Mouse (Mus musculus) cerebellum, adult 2 months (tissue): Measurements from ENCODE around the gene Hira.

Source experiments
- CTCF ChIP-seq: fragments of 200-500 bp; IDR thresholded peaks from 2 replicates; pipeline ENCODE4 v1.5.1; 2011; ENCODE audit warnings: low read depth, mild to moderate bottlenecking, control low read depth, low read length, moderate library complexity, borderline replicate concordance; ENCODE audit not compliant: insufficient read depth
- POLR2A ChIP-seq: fragments of 200-500 bp; IDR thresholded peaks from 2 replicates; pipeline ENCODE4 v1.6.1; 2011; ENCODE audit warnings: low read length, control low read depth, borderline replicate concordance; ENCODE audit not compliant: insufficient read depth

DNA sequence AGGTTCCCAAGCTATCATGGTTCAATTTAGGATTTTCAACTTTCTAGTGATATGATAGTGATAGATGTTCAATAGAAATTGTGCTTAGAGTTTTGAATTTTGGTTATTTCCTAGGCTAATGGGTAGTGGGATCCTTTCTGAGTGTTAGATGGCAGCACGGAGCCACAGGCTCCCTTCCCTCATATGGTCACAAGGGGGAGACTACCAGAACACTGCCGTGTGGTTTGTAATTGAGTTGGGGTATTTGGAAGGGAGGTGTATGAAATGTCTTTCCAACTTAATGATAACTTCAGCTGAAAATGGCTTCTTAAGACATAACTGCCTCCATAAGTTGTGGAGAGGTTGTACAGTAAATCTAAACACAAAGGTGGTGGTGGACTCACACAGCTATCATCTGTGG is 43.4 kb upstream of the Hira start:
- TF ChIP-seq POLR2A: no peak
- no peak for TF ChIP-seq CTCF
